Mouse (Mus musculus) lung, postnatal 0 days (tissue): ENCODE measurements around the gene Lrrc36.

Experiments
- CTCF ChIP-seq: IDR thresholded peaks from 2 replicates; pipeline ENCODE4 v1.5.1; 2016; ENCODE audit warnings: antibody characterized with exemption, mild to moderate bottlenecking
- EP300 ChIP-seq: IDR thresholded peaks from 2 replicates; pipeline ENCODE4 v1.6.1; 2016; ENCODE audit warnings: antibody characterized with exemption, mild to moderate bottlenecking, control low read depth

DNA sequence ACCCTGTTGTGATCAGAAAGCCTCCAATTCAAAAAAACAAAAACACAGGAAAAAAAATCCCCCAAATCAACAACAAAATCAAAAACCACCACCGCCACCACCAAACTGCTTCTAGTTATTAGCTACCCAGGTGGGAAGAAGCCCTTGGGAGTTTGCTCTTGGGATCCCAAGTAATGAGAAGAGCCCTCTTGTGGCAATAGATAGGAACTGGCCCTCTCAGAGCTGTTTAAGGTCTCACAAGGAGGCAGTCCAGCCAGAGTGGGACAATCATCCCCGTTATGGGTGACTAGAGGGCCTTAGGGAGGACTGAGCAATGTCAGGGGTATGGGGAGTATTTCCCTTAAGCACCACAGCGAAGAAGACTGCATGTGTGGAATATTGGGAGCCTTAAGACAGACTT lies 15.6 kb upstream of the Lrrc36 start:
- TF ChIP-seq EP300 (no peak), CTCF (peak; percentile 82)
